Mouse (Mus musculus): ENCODE measurements around the gene Gm4131. TPM values are rescaled to one million over a fixed set of nuclear protein-coding genes. Genes with fewer than 3 reads are reported as not detected.

Gene Gm4131
- polyA plus RNA-seq, 1 experiment from 2014 or later, result not detected

- no peak for ATAC-seq (ENCODE audit: insufficient number of reproducible peaks, low FRiP score, low TSS enrichment, low read depth)
- H3K9me3 ChIP-seq (ENCODE audit: control insufficient read depth, low read length), result no peaks in the 10 kb centered on the region
- H3K4me1 ChIP-seq (ENCODE audit: control insufficient read depth, insufficient read depth, low read length), result no peaks in the 10 kb centered on the region
- no peaks in the 10 kb centered on the region for H3K27me3 ChIP-seq (ENCODE audit: control insufficient read depth, insufficient read depth, low read length)
- no peak overlapping the region for H3K9ac ChIP-seq (ENCODE audit: low read length)
- no peak overlapping the region for H3K4me2 ChIP-seq (ENCODE audit: low read depth, severe bottlenecking)
- no peaks in the 10 kb centered on the region for H3K36me3 ChIP-seq (ENCODE audit: control insufficient read depth, insufficient read depth, low read length)
- no peak overlapping the region for H3K4me3 ChIP-seq (ENCODE audit: low read depth, low read length)
- DNase-seq (ENCODE audit: low spot score), result no peak
- H3K27ac ChIP-seq (replicated peaks; ENCODE audit: low read depth, low read length), result no peak overlapping the region
- 57% methylated on average over 1 of the region's 1 CpGs for WGBS
Measured at GRCm38 (mm10) chr14:62496501-62496900, 70.2 kb downstream of the Gm4131 start.

- Histone ChIP-seq H3K27ac (replicated peaks; ENCODE audit: low read depth, low read length) (no peak overlapping the region), H3K4me2 (ENCODE audit: low read depth, severe bottlenecking) (no peak overlapping the region), H3K4me3 (ENCODE audit: low read depth, low read length) (no peak overlapping the region), H3K9me3 (ENCODE audit: control insufficient read depth, low read length) (no peaks in the 10 kb centered on the region), H3K27me3 (ENCODE audit: control insufficient read depth, insufficient read depth, low read length) (no peaks in the 10 kb centered on the region), H3K36me3 (ENCODE audit: control insufficient read depth, insufficient read depth, low read length) (no peaks in the 10 kb centered on the region), H3K9ac (ENCODE audit: low read length) (no peak overlapping the region), H3K4me1 (ENCODE audit: control insufficient read depth, insufficient read depth, low read length) (no peaks in the 10 kb centered on the region)
- DNase-seq (ENCODE audit: low spot score) (no peak), ATAC-seq (ENCODE audit: insufficient number of reproducible peaks, low FRiP score, low TSS enrichment, low read depth) (no peak)
- WGBS, result 81% methylated on average over 5 of the region's 5 CpGs
Measured at GRCm38 (mm10) chr14:62493456-62493855, 73.3 kb downstream of the Gm4131 start.

GRCm38 (mm10) chr14:62492196-62492850 is 74.4 kb downstream of the Gm4131 start:
- Histone ChIP-seq H3K4me2 (ENCODE audit: low read depth, severe bottlenecking) (no peak overlapping the region), H3K4me3 (ENCODE audit: low read depth, low read length) (no peak overlapping the region), H3K36me3 (ENCODE audit: control insufficient read depth, insufficient read depth, low read length) (no peaks in the 10 kb centered on the region), H3K27ac (replicated peaks; ENCODE audit: low read depth, low read length) (no peak overlapping the region), H3K4me1 (ENCODE audit: control insufficient read depth, insufficient read depth, low read length) (no peaks in the 10 kb centered on the region), H3K9me3 (ENCODE audit: control insufficient read depth, low read length) (no peaks in the 10 kb centered on the region), H3K27me3 (ENCODE audit: control insufficient read depth, insufficient read depth, low read length) (no peaks in the 10 kb centered on the region), H3K9ac (ENCODE audit: low read length) (no peak overlapping the region)
- ATAC-seq (ENCODE audit: insufficient number of reproducible peaks, low FRiP score, low TSS enrichment, low read depth) (no peak), DNase-seq (ENCODE audit: low spot score) (peak; percentile 85)
- WGBS, result 40% methylated on average over 16 of the region's 16 CpGs

GRCm38 (mm10) chr14:62488270-62488669 is 78.5 kb downstream of the Gm4131 start:
- DNase-seq (ENCODE audit: low spot score) (no peak), ATAC-seq (ENCODE audit: insufficient number of reproducible peaks, low FRiP score, low TSS enrichment, low read depth) (no peak)
- Histone ChIP-seq H3K9ac (ENCODE audit: low read length) (no peak overlapping the region), H3K4me3 (ENCODE audit: low read depth, low read length) (no peak overlapping the region), H3K4me2 (ENCODE audit: low read depth, severe bottlenecking) (no peak overlapping the region), H3K27ac (replicated peaks; ENCODE audit: low read depth, low read length) (no peak overlapping the region), H3K4me1 (ENCODE audit: control insufficient read depth, insufficient read depth, low read length) (no peaks in the 10 kb centered on the region), H3K27me3 (ENCODE audit: control insufficient read depth, insufficient read depth, low read length) (no peaks in the 10 kb centered on the region), H3K9me3 (ENCODE audit: control insufficient read depth, low read length) (no peaks in the 10 kb centered on the region), H3K36me3 (ENCODE audit: control insufficient read depth, insufficient read depth, low read length) (no peaks in the 10 kb centered on the region)
- 86% methylated on average over 7 of the region's 7 CpGs for WGBS

GRCm38 (mm10) chr14:62481381-62481780 is 85.3 kb downstream of the Gm4131 start:
- WGBS, result 45% methylated on average over 8 of the region's 8 CpGs
- Histone ChIP-seq H3K4me3 (ENCODE audit: low read depth, low read length) (no peak overlapping the region), H3K9me3 (ENCODE audit: control insufficient read depth, low read length) (no peaks in the 10 kb centered on the region), H3K27me3 (ENCODE audit: control insufficient read depth, insufficient read depth, low read length) (no peaks in the 10 kb centered on the region), H3K36me3 (ENCODE audit: control insufficient read depth, insufficient read depth, low read length) (no peaks in the 10 kb centered on the region), H3K4me1 (ENCODE audit: control insufficient read depth, insufficient read depth, low read length) (no peaks in the 10 kb centered on the region), H3K9ac (ENCODE audit: low read length) (no peak overlapping the region), H3K4me2 (ENCODE audit: low read depth, severe bottlenecking) (no peak overlapping the region), H3K27ac (replicated peaks; ENCODE audit: low read depth, low read length) (no peak overlapping the region)
- peak; percentile 25 for DNase-seq (ENCODE audit: low spot score)
- ATAC-seq (ENCODE audit: insufficient number of reproducible peaks, low FRiP score, low TSS enrichment, low read depth), result no peak

GRCm38 (mm10) chr14:62479395-62479794 is 87.3 kb downstream of the Gm4131 start:
- no peak for DNase-seq (ENCODE audit: low spot score)
- Histone ChIP-seq H3K36me3 (ENCODE audit: control insufficient read depth, insufficient read depth, low read length) (no peaks in the 10 kb centered on the region), H3K27ac (replicated peaks; ENCODE audit: low read depth, low read length) (no peak overlapping the region), H3K4me2 (ENCODE audit: low read depth, severe bottlenecking) (no peak overlapping the region), H3K4me3 (ENCODE audit: low read depth, low read length) (no peak overlapping the region), H3K27me3 (ENCODE audit: control insufficient read depth, insufficient read depth, low read length) (no peaks in the 10 kb centered on the region), H3K9me3 (ENCODE audit: control insufficient read depth, low read length) (no peaks in the 10 kb centered on the region), H3K4me1 (ENCODE audit: control insufficient read depth, insufficient read depth, low read length) (no peaks in the 10 kb centered on the region), H3K9ac (ENCODE audit: low read length) (no peak overlapping the region)
- WGBS, result 47% methylated on average over 6 of the region's 6 CpGs
- no peak for ATAC-seq (ENCODE audit: insufficient number of reproducible peaks, low FRiP score, low TSS enrichment, low read depth)

GRCm38 (mm10) chr14:62474481-62474880 is 92.2 kb downstream of the Gm4131 start:
- Histone ChIP-seq H3K4me1 (ENCODE audit: control insufficient read depth, insufficient read depth, low read length) (no peaks in the 10 kb centered on the region), H3K27ac (replicated peaks; ENCODE audit: low read depth, low read length) (no peak overlapping the region), H3K4me2 (ENCODE audit: low read depth, severe bottlenecking) (no peak overlapping the region), H3K36me3 (ENCODE audit: control insufficient read depth, insufficient read depth, low read length) (no peaks in the 10 kb centered on the region), H3K9ac (ENCODE audit: low read length) (no peak overlapping the region), H3K9me3 (ENCODE audit: control insufficient read depth, low read length) (no peaks in the 10 kb centered on the region), H3K4me3 (ENCODE audit: low read depth, low read length) (no peak overlapping the region), H3K27me3 (ENCODE audit: control insufficient read depth, insufficient read depth, low read length) (no peaks in the 10 kb centered on the region)
- no peak for DNase-seq (ENCODE audit: low spot score)
- 76% methylated on average over 1 of the region's 1 CpGs for WGBS
- ATAC-seq (ENCODE audit: insufficient number of reproducible peaks, low FRiP score, low TSS enrichment, low read depth), result no peak

- Histone ChIP-seq H3K9me3 (ENCODE audit: control insufficient read depth, low read length) (no peaks in the 10 kb centered on the region), H3K9ac (ENCODE audit: low read length) (no peak overlapping the region), H3K27ac (replicated peaks; ENCODE audit: low read depth, low read length) (no peak overlapping the region), H3K4me1 (ENCODE audit: control insufficient read depth, insufficient read depth, low read length) (no peaks in the 10 kb centered on the region), H3K36me3 (ENCODE audit: control insufficient read depth, insufficient read depth, low read length) (no peaks in the 10 kb centered on the region), H3K4me2 (ENCODE audit: low read depth, severe bottlenecking) (no peak overlapping the region), H3K4me3 (ENCODE audit: low read depth, low read length) (no peak overlapping the region), H3K27me3 (ENCODE audit: control insufficient read depth, insufficient read depth, low read length) (no peaks in the 10 kb centered on the region)
- ATAC-seq (ENCODE audit: insufficient number of reproducible peaks, low FRiP score, low TSS enrichment, low read depth) (no peak), DNase-seq (ENCODE audit: low spot score) (no peak)
- 73% methylated on average over 2 of the region's 2 CpGs for WGBS
Measured at GRCm38 (mm10) chr14:62472061-62472460, 94.7 kb downstream of the Gm4131 start.

GRCm38 (mm10) chr14:62468753-62469125 is 98.0 kb downstream of the Gm4131 start:
- no peaks in the 10 kb centered on the region for H3K9me3 ChIP-seq (ENCODE audit: control insufficient read depth, low read length)
- H3K27me3 ChIP-seq (ENCODE audit: control insufficient read depth, insufficient read depth, low read length), result 0 out of 2 replicates have a peak, but pooled peaks cover 2% of the 10 kb centered on the region
- H3K9ac ChIP-seq (ENCODE audit: low read length), result no peak overlapping the region
- H3K27ac ChIP-seq (replicated peaks; ENCODE audit: low read depth, low read length), result no peak overlapping the region
- DNase-seq (ENCODE audit: low spot score), result no peak
- no peaks in the 10 kb centered on the region for H3K36me3 ChIP-seq (ENCODE audit: control insufficient read depth, insufficient read depth, low read length)
- H3K4me1 ChIP-seq (ENCODE audit: control insufficient read depth, insufficient read depth, low read length), result no peaks in the 10 kb centered on the region
- WGBS, result 93% methylated on average over 5 of the region's 5 CpGs
- H3K4me2 ChIP-seq (ENCODE audit: low read depth, severe bottlenecking), result no peak overlapping the region
- ATAC-seq (ENCODE audit: insufficient number of reproducible peaks, low FRiP score, low TSS enrichment, low read depth), result no peak
- no peak overlapping the region for H3K4me3 ChIP-seq (ENCODE audit: low read depth, low read length)

Measured in limb, embryonic 11.5 days (tissue).